Mouse (Mus musculus) kidney, embryonic 15.5 days (tissue): ENCODE measurements around the gene Agr2. TPM values are rescaled to one million over a fixed set of nuclear protein-coding genes. Genes with fewer than 3 reads are reported as not detected.

Source experiments
- ATAC-seq: fragments of 200-750 bp; cut with Nextera tagmentation; replicated peaks from 2 replicates; pipeline ENCODE4 v1.8.0; 2017; ENCODE audit warnings: moderate TSS enrichment; ENCODE audit not compliant: low FRiP score
- H3K27ac ChIP-seq: fragments of 300-500 bp; sonication (generic); 2 replicates; pipeline ENCODE4 v1.5.1; 2015; ENCODE audit warnings: mild to moderate bottlenecking, inconsistent platforms
- H3K27me3 ChIP-seq: fragments of 300-500 bp; sonication (generic); 2 replicates; pipeline ENCODE4 v1.6.1; 2015; ENCODE audit warnings: inconsistent platforms
- H3K36me3 ChIP-seq: fragments of 300-500 bp; sonication (generic); 2 replicates; pipeline ENCODE4 v1.6.1; 2015; ENCODE audit warnings: inconsistent platforms
- H3K4me1 ChIP-seq: fragments of 300-500 bp; sonication (generic); 2 replicates; pipeline ENCODE4 v1.6.1; 2015; ENCODE audit warnings: inconsistent platforms
- H3K4me2 ChIP-seq: fragments of 300-500 bp; sonication (generic); 2 replicates; pipeline ENCODE4 v1.6.1; 2015; ENCODE audit warnings: moderate library complexity, mild to moderate bottlenecking, inconsistent platforms
- H3K4me3 ChIP-seq: fragments of 300-500 bp; sonication (generic); replicated peaks from 2 replicates; pipeline ENCODE4 v1.5.1; 2015; ENCODE audit warnings: mild to moderate bottlenecking, inconsistent platforms
- H3K9ac ChIP-seq: fragments of 300-500 bp; sonication (generic); 2 replicates; pipeline ENCODE4 v1.6.1; 2015; ENCODE audit warnings: mild to moderate bottlenecking, inconsistent platforms
- H3K9me3 ChIP-seq: fragments of 300-500 bp; sonication (generic); replicated peaks from 2 replicates; pipeline ENCODE4 v1.6.1; 2016; ENCODE audit warnings: inconsistent platforms
- WGBS: fragments of 180-500 bp; shearing (Covaris S2); methylation state at CpG from one replicate; pipeline ENCODE4 v1.1.7; 2015; ENCODE audit warnings: mixed read lengths; 5-methylcytosine and 5-hydroxymethylcytosine counted together
- polyA plus RNA-seq: library from polyadenylated mRNA; unstranded; fragments of >200 nt; fragmentation: Nextera tagmentation; extraction: Ambion mirVana; gene quantifications from 2 replicates; pipeline ENCODE4 v1.2.1, GENCODE M21; 2015

Agr2 gene
- polyA plus RNA-seq, 1 experiment from 2014 or later, result 1.4 TPM

DNA sequence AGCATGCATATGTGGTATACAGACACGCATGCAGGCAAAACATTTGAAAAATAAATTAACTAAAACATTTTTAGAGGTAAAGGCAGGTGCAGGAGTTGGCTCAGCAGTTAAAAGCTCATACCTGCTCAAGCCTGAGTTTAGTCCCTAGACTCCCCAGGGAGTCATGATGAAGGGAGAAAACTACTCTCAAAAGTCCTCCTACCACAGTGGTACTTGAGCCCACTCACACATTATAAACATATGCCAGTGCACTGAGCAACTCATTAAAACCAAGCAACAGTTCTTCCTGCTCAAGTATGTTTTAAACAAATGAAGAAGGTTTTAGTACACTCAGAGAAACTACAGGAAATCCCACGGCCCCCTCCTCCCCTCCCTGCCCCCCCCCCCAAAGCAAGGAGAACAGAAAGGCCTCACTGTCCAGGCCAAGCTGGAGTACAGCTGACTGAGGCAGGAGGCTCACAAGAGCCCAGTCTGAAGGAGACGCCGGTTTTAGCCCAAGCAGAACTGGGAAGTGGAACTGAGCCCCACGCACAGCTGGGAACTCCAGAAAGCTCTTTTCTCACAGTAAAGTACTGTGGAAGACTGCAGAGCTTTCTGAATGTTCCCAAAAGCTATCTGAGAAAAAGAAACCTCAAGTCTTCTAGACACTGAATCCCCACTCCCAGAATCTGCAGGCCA lies 36.4 kb downstream of the Agr2 start:
- H3K9me3 ChIP-seq, result no peaks in the 10 kb centered on the region
- H3K4me3 ChIP-seq, result no peak overlapping the region
- 84% methylated on average over 5 of the region's 5 CpGs for WGBS
- peaks cover 2% of the 10 kb centered on the region; the same call in 1 of the 2 replicates for H3K4me1 ChIP-seq
- no peak for ATAC-seq
- no peak overlapping the region for H3K27ac ChIP-seq
- no peak overlapping the region for H3K4me2 ChIP-seq
- peaks cover 4% of the 10 kb centered on the region; the same call in 1 of the 2 replicates for H3K36me3 ChIP-seq
- no peak overlapping the region for H3K9ac ChIP-seq
- no peaks in the 10 kb centered on the region for H3K27me3 ChIP-seq

DNA sequence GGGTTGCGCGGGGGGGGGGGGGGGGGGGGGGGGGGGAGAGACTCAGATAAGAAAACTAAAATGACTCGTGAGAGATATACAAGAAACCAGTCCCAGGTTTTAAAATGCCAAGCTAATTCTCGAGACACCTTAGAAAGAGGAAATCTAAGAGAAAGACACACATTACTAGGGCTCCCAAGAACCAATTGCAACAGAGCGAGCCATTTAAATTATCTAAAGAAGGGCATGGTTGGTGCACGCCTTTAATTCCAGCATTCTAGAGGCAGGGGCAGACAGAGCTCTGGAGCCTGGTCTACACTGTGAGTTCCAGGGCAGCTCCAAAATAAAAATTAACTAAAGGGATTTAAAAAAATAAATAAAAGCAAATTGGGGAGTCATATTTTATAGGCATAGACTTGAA lies 37.0 kb downstream of the Agr2 start:
- H3K27ac ChIP-seq, result no peak overlapping the region
- H3K4me2 ChIP-seq, result no peak overlapping the region
- no peak for ATAC-seq

DNA sequence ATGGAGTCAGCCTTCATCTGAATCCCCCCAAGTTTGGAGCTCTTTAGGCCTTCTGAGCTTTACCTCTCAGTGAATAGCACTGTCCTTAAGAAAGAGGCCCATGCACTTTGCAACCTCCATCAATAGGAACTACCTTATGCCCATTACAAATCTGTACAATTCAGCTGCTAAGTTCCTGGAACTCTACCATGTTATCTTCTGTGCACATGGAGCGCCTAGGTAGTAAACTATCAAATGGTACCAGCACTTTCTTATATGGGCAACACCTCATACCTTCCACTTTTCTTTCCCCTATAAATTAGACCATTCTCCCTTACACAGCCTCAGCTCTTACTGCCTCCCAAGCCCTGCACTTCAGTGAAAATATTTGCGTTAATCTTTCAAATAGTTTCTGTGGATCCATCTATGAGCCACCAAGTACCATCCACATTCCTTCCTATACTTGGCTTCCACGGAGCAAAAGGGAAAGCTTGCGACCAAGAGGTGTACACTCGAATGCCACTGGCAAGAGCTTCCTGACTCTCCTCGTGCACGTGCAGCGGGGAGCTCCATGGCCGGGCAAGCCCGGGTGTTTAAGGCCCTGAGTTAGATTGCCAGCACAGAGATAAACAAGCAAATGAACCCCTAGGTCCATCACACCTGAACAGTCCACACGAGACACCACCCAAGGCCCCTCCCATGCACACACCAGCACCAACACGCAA lies 38.1 kb downstream of the Agr2 start:
- Histone ChIP-seq H3K36me3 (peaks cover 4% of the 10 kb centered on the region; the same call in 1 of the 2 replicates), H3K4me3 (no peak overlapping the region), H3K27ac (no peak overlapping the region), H3K9ac (no peak overlapping the region), H3K27me3 (no peaks in the 10 kb centered on the region), H3K4me2 (no peak overlapping the region), H3K4me1 (peaks cover 2% of the 10 kb centered on the region; the same call in 1 of the 2 replicates), H3K9me3 (no peaks in the 10 kb centered on the region)
- no peak for ATAC-seq
- 87% methylated on average over 12 of the region's 12 CpGs for WGBS

More for the DNA sequence above, 37.0 kb downstream of the Agr2 start:
- H3K27me3 ChIP-seq, result no peaks in the 10 kb centered on the region
- H3K4me1 ChIP-seq, result peaks cover 2% of the 10 kb centered on the region; the same call in 1 of the 2 replicates
- peaks cover 4% of the 10 kb centered on the region; the same call in 1 of the 2 replicates for H3K36me3 ChIP-seq
- no peak overlapping the region for H3K4me3 ChIP-seq
- H3K9ac ChIP-seq, result no peak overlapping the region
- 83% methylated on average over 4 of the region's 6 CpGs for WGBS
- H3K9me3 ChIP-seq, result no peaks in the 10 kb centered on the region

DNA sequence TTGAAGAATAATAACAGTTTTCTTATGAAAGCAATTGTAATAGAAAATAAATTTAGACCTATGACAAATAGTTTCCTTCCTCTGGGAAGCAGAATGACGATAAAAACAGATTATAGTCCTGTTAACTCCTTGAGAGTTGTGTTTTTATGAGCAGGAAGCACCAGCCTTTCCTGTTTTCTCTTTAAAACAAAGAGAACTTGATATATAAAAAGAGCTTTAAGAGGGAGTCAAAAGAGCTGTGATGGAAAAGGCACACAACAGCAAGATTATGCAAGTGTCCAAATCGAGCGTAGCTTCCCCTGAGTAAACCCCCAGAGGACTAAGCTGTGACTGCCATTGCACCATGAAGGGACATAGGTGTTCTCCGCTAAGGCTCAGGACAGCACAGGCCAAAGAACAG lies 39.7 kb downstream of the Agr2 start:
- no peak overlapping the region for H3K9ac ChIP-seq
- ATAC-seq, result no peak

DNA sequence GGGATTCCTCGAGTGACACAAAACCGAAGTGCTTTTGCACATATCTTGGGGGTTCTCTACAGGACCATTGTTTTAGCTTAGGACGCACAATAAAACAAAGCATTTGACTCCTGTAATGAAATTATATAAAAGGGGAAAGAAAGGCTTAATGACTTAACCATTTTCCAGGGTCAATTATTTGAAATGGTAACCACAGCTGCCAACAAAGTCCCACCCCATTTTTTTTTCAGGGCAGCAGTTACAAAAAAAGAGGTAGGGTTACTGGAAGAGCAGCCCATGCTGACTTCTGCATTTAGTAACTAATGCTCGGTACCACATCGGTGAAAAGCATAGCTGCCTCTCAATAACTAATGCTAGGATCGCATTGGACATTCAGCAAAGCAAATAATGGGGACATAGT lies 42.8 kb downstream of the Agr2 start:
- H3K4me2 ChIP-seq, result no peak overlapping the region
- H3K36me3 ChIP-seq, result peaks cover 4% of the 10 kb centered on the region; the same call in 1 of the 2 replicates
- peaks cover 6% of the 10 kb centered on the region; the same call in 1 of the 2 replicates for H3K4me1 ChIP-seq
- no peak overlapping the region for H3K4me3 ChIP-seq
- no peaks in the 10 kb centered on the region for H3K27me3 ChIP-seq
- no peak for ATAC-seq
- no peak overlapping the region for H3K9ac ChIP-seq
- H3K9me3 ChIP-seq, result no peaks in the 10 kb centered on the region
- H3K27ac ChIP-seq, result no peak overlapping the region
- WGBS, result 93% methylated on average over 6 of the region's 6 CpGs

More for the DNA sequence above, 39.7 kb downstream of the Agr2 start:
- H3K27ac ChIP-seq, result no peak overlapping the region
- H3K4me2 ChIP-seq, result no peak overlapping the region
- peaks cover 2% of the 10 kb centered on the region; the same call in 1 of the 2 replicates for H3K4me1 ChIP-seq
- no peaks in the 10 kb centered on the region for H3K27me3 ChIP-seq
- H3K4me3 ChIP-seq, result no peak overlapping the region
- WGBS, result 65% methylated on average over 4 of the region's 4 CpGs
- no peaks in the 10 kb centered on the region for H3K9me3 ChIP-seq
- H3K36me3 ChIP-seq, result peaks cover 4% of the 10 kb centered on the region; the same call in 1 of the 2 replicates

DNA sequence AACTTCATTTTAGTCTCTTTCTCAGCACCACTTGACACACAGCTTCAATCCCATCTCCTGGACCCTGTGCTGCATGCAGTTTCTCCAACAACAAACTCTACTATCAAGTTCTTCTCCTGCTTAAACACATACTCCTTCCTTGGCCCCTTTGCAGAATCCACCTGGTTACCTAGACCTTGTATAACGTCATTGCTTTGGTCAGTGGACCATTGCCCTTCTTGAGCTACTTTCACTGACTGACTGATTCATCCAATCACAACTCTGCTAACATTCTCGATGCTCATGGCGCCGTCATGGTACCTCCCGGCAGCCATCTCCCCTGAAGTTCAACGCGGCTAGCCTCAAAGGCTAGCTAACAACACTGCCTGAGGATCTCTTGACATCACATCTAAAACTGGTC lies 43.4 kb downstream of the Agr2 start:
- H3K9me3 ChIP-seq, result no peaks in the 10 kb centered on the region
- H3K4me1 ChIP-seq, result peaks cover 12% of the 10 kb centered on the region; the same call in 1 of the 2 replicates
- no peak overlapping the region for H3K4me3 ChIP-seq
- H3K9ac ChIP-seq, result no peak overlapping the region
- no peak overlapping the region for H3K4me2 ChIP-seq
- 94% methylated on average over 7 of the region's 7 CpGs for WGBS
- ATAC-seq, result no peak
- H3K27ac ChIP-seq, result no peak overlapping the region
- H3K36me3 ChIP-seq, result peaks cover 4% of the 10 kb centered on the region; the same call in 1 of the 2 replicates
- no peaks in the 10 kb centered on the region for H3K27me3 ChIP-seq

DNA sequence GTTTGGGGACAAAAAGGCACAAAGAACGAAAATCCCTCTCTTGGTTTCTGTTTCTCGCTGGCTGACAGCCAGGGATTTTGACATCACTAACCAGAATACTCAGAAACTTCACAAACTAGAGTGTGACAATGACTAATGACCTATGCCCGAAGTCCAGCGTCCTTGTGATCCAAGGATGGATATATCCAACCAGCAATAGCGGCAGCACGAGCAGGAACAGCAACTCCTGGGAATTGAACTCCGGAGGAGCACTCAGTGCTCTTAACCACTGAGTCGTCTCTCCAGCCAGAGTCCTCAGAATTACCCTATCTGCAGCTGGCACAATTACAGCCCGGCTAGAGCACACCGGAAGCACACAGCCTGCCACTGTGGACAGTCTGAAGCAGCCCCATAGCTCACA lies 44.1 kb downstream of the Agr2 start:
- Histone ChIP-seq H3K9ac (no peak overlapping the region), H3K36me3 (peaks cover 4% of the 10 kb centered on the region; the same call in 1 of the 2 replicates), H3K4me3 (no peak overlapping the region), H3K4me1 (peaks cover 18% of the 10 kb centered on the region; the same call in 1 of the 2 replicates), H3K4me2 (no peak overlapping the region), H3K9me3 (no peaks in the 10 kb centered on the region), H3K27ac (no peak overlapping the region), H3K27me3 (no peaks in the 10 kb centered on the region)
- WGBS, result 76% methylated on average over 10 of the region's 10 CpGs
- ATAC-seq, result no peak

DNA sequence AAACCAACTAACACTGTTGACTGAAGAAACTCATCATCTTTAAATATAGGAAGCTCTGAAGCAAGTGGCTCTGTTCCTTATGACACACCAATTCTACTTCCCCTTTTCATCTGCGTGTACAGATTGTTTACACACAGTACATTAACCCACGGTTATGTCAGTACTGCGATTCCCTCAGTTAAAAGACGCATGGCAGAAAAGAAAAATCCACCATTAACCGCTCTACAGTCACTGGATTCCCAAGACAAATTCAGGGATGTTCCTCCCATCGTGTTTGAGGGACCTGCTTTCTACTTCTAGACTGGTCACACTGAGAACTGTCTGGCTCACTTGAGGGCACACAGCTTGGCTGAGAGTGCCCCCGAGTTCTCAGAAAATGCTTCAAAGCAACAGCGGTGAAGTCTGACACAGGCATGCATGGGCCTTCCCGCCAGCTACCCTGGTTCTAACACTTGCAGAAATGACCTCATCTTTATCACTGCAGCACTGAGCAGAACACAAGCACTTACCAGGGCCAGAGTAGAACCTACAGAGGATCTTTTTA lies 46.9 kb downstream of the Agr2 start:
- WGBS, result 77% methylated on average over 9 of the region's 9 CpGs
- Histone ChIP-seq H3K36me3 (no peaks in the 10 kb centered on the region), H3K27ac (no peak overlapping the region), H3K4me3 (no peak overlapping the region), H3K4me2 (no peak overlapping the region), H3K27me3 (no peaks in the 10 kb centered on the region), H3K9me3 (no peaks in the 10 kb centered on the region), H3K4me1 (peaks cover 16% of the 10 kb centered on the region; the same call in 1 of the 2 replicates), H3K9ac (no peak overlapping the region)
- no peak for ATAC-seq

DNA sequence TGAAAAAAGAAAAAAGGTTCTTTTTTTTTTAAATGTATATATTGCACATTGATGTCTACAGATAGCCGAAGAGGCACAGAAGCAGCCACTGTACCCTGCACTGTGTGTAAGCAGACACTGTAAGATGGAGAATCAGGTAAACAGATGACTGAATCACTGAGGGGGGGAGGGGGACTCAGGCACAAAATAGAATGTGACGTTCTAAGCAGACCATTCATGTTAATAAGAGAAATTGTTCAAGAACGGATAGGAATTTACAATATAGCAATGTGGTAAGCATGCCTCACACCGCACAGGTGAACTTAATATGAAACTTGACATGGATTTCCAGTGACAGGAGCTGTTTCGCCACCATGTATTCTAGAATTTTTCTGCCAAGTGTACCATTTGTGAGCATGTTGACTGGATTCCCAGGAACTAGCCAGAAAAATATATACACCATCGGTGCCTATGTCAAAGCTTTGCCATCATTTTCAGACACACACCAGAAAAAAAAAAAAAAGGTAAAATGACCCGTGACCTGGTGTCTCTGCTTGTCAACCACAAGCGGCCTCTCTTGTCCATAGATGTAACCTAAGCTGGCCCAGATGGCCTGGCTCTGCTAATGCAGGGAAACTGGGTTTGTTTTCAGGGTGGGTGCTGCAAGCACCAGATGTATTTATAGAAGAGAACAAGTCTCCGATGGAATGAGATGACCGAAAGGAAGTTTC lies 48.0 kb downstream of the Agr2 start:
- Histone ChIP-seq H3K27ac (no peak overlapping the region), H3K36me3 (no peaks in the 10 kb centered on the region), H3K4me3 (peak overlapping the region; percentile 80), H3K9me3 (no peaks in the 10 kb centered on the region), H3K4me2 (peak overlapping the region; percentile 97), H3K9ac (no peak overlapping the region), H3K4me1 (peaks cover 16% of the 10 kb centered on the region; the same call in 1 of the 2 replicates), H3K27me3 (no peaks in the 10 kb centered on the region)
- 53% methylated on average over 10 of the region's 10 CpGs for WGBS
- no peak for ATAC-seq

DNA sequence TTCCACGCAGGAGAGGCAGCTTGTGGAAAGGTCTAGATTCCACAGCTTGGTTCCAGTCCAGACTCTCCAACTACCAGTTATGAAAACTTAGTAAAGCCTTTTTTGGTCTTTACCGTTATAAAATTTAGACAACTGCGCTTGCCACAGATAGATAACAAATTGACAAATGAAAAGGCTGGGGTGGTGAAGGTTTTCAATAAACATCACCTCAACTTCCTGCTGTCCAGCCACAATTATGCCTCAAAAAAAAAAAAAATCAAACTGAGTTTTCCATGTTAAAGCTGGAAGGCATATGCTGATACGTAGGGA lies 48.5 kb downstream of the Agr2 start:
- H3K4me3 ChIP-seq, result peak overlapping the region; percentile 80
- no peak for ATAC-seq
- H3K9ac ChIP-seq, result 0 out of 2 replicates have a peak overlapping the region, but pooled peaks have one; percentile 71
- no peaks in the 10 kb centered on the region for H3K9me3 ChIP-seq
- H3K27ac ChIP-seq, result no peak overlapping the region
- WGBS, result 37% methylated on average over 4 of the region's 4 CpGs
- H3K4me2 ChIP-seq, result peak overlapping the region; percentile 97
- H3K36me3 ChIP-seq, result no peaks in the 10 kb centered on the region
- H3K27me3 ChIP-seq, result no peaks in the 10 kb centered on the region
- peaks cover 16% of the 10 kb centered on the region; the same call in 1 of the 2 replicates for H3K4me1 ChIP-seq

DNA sequence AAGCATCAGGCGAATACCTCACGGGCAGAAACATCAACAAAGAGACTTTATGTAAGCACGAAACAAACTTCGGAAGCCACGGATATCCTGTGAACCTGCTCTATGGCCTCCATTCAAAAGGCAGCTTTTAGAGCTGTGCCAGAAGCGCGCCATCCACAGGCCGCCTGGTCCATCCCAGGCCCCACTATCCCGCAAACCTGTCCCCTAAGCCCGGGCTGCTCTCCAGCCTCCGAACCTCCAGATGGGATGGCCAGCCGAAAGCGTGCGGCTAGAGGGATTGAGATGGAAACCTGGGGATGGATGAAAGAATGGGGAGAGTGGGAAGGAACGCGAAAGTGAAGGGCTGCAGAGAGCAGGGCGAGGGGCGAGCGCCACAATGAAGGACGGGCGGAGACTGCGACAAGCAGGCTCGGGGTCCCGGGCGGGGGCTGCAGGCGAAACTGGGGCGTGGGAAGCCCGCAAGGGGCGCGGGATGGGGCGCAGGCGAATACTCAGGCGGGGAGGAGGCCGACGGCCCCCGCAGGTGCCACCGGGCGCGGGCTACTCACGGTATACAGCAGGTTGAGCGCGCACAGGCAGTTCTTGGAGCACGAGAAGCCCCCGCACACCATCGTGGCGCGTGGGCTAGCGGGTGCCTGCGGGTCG lies 49.1 kb downstream of the Agr2 start:
- H3K4me3 ChIP-seq, result peak overlapping the region; percentile 80
- ATAC-seq, result peak; percentile 84
- no peaks in the 10 kb centered on the region for H3K9me3 ChIP-seq
- no peaks in the 10 kb centered on the region for H3K36me3 ChIP-seq
- H3K27ac ChIP-seq, result peak overlapping the region; percentile 61
- under 1% methylated on average over 50 of the region's 50 CpGs for WGBS
- no peaks in the 10 kb centered on the region for H3K27me3 ChIP-seq
- H3K4me2 ChIP-seq, result peak overlapping the region; percentile 97
- H3K9ac ChIP-seq, result peak overlapping the region; percentile 71
- H3K4me1 ChIP-seq, result peaks cover 18% of the 10 kb centered on the region; the same call in 1 of the 2 replicates
